Mouse (Mus musculus) erythroblast, embryonic 14.5 days (primary cell): ENCODE data around the gene Dnajc7. TPM values are rescaled to one million over a fixed set of nuclear protein-coding genes. Genes with fewer than 3 reads are reported as not detected.
"Not testable (repeated sequence)": the region's sequence is repeated elsewhere in the genome, so short reads cannot be mapped to it uniquely, and the experiment has no call there.

Experiments used
- H3K27me3 ChIP-seq: 2 replicates; pipeline ENCODE4 v1.6.1; 2012; ENCODE audit warnings: inconsistent platforms; ENCODE audit not compliant: control insufficient read depth
- H3K36me3 ChIP-seq: 2 replicates; pipeline ENCODE4 v1.6.1; 2012; ENCODE audit warnings: mild to moderate bottlenecking, inconsistent platforms; ENCODE audit not compliant: control insufficient read depth
- H3K4me1 ChIP-seq: 2 replicates; pipeline ENCODE4 v1.6.1; 2012; ENCODE audit warnings: inconsistent platforms; ENCODE audit not compliant: control insufficient read depth
- H3K4me3 ChIP-seq: replicated peaks from 2 replicates; pipeline ENCODE3; 2012; ENCODE audit warnings: moderate library complexity, mild to moderate bottlenecking, inconsistent platforms
- H3K9me3 ChIP-seq: 2 replicates; pipeline ENCODE4 v1.6.1; 2012; ENCODE audit warnings: low read length, inconsistent platforms, mixed read lengths; ENCODE audit not compliant: control insufficient read depth
- GATA1 ChIP-seq: IDR thresholded peaks from 2 replicates; pipeline ENCODE4 v1.6.1; 2012; ENCODE audit warnings: low read length, inconsistent platforms, mixed read lengths
- TAL1 ChIP-seq: IDR thresholded peaks from 3 replicates; pipeline ENCODE4 v1.6.1; 2012; ENCODE audit warnings: low read length, inconsistent platforms, mixed read lengths
- polyA plus RNA-seq: library from polyadenylated mRNA; stranded (reverse); fragments of >175 nt; gene quantifications from 2 replicates; pipeline ENCODE4 v1.2.3, GENCODE M21; 2012

Dnajc7 gene
- polyA plus RNA-seq, 1 experiment = 4.0 TPM

- Histone ChIP-seq H3K4me3 (no peak overlapping the region), H3K4me1 (no peaks in the 10 kb centered on the region), H3K9me3 (no peaks in the 10 kb centered on the region), H3K27me3 (no peaks in the 10 kb centered on the region), H3K36me3 (peaks cover 95% of the 10 kb centered on the region)
- no peak for TF ChIP-seq GATA1
- no peak for TF ChIP-seq TAL1
Observed at GRCm38 (mm10) chr11:100592346-100593046, 27.5 kb downstream of the Dnajc7 start.

- H3K4me1 ChIP-seq = no peaks in the 10 kb centered on the region
- no peaks in the 10 kb centered on the region for H3K9me3 ChIP-seq
- H3K27me3 ChIP-seq = no peaks in the 10 kb centered on the region
- H3K36me3 ChIP-seq = peaks cover 97% of the 10 kb centered on the region
- TF ChIP-seq GATA1 (no peak), TAL1 (no peak)
- no peak overlapping the region for H3K4me3 ChIP-seq
Observed at GRCm38 (mm10) chr11:100588462-100588861, 31.5 kb downstream of the Dnajc7 start.

GRCm38 (mm10) chr11:100585148-100585547, 34.8 kb downstream of the Dnajc7 start:
- H3K9me3 ChIP-seq = no peaks in the 10 kb centered on the region
- no peak overlapping the region for H3K4me3 ChIP-seq
- TF ChIP-seq GATA1 (no peak), TAL1 (no peak)
- no peaks in the 10 kb centered on the region; the same call in 1 of the 2 replicates for H3K4me1 ChIP-seq
- H3K27me3 ChIP-seq = no peaks in the 10 kb centered on the region
- H3K36me3 ChIP-seq = peaks cover 98% of the 10 kb centered on the region

- Histone ChIP-seq H3K27me3 (no peaks in the 10 kb centered on the region), H3K36me3 (peaks cover 97% of the 10 kb centered on the region), H3K9me3 (no peaks in the 10 kb centered on the region), H3K4me3 (no peak overlapping the region), H3K4me1 (no peaks in the 10 kb centered on the region; the same call in 1 of the 2 replicates)
- TF ChIP-seq TAL1 (no peak), GATA1 (no peak)
Observed at GRCm38 (mm10) chr11:100584561-100584961, 35.4 kb downstream of the Dnajc7 start.

- peaks cover 97% of the 10 kb centered on the region for H3K36me3 ChIP-seq
Observed at GRCm38 (mm10) chr11:100582836-100583235, 37.1 kb downstream of the Dnajc7 start.

GRCm38 (mm10) chr11:100582413-100582812, 37.6 kb downstream of the Dnajc7 start:
- H3K4me1 ChIP-seq, H3K4me3 ChIP-seq: not testable (repeated sequence)
- peaks cover 92% of the 10 kb centered on the region for H3K36me3 ChIP-seq

More at GRCm38 (mm10) chr11:100582836-100583235, 37.1 kb downstream of the Dnajc7 start:
- Histone ChIP-seq H3K27me3 (no peaks in the 10 kb centered on the region), H3K4me1 (no peaks in the 10 kb centered on the region; the same call in 1 of the 2 replicates), H3K9me3 (no peaks in the 10 kb centered on the region), H3K4me3 (no peak overlapping the region)
- TF ChIP-seq TAL1 (no peak), GATA1 (no peak)

GRCm38 (mm10) chr11:100581756-100582155, 38.2 kb downstream of the Dnajc7 start:
- no peak for TF ChIP-seq GATA1
- TF ChIP-seq TAL1 = no peak
- H3K9me3 ChIP-seq = no peaks in the 10 kb centered on the region
- no peaks in the 10 kb centered on the region for H3K27me3 ChIP-seq
- no peak overlapping the region for H3K4me3 ChIP-seq
- H3K4me1 ChIP-seq = no peaks in the 10 kb centered on the region; the same call in 1 of the 2 replicates
- H3K36me3 ChIP-seq = peaks cover 87% of the 10 kb centered on the region

More at GRCm38 (mm10) chr11:100582413-100582812, 37.6 kb downstream of the Dnajc7 start:
- not testable (repeated sequence) for H3K9me3 ChIP-seq, H3K27me3 ChIP-seq

GRCm38 (mm10) chr11:100580275-100580674, 39.7 kb downstream of the Dnajc7 start:
- H3K9me3 ChIP-seq = no peaks in the 10 kb centered on the region
- TF ChIP-seq GATA1 (no peak), TAL1 (no peak)
- H3K36me3 ChIP-seq = peaks cover 72% of the 10 kb centered on the region
- no peak overlapping the region for H3K4me3 ChIP-seq
- no peaks in the 10 kb centered on the region for H3K27me3 ChIP-seq
- peaks cover 10% of the 10 kb centered on the region for H3K4me1 ChIP-seq

- Histone ChIP-seq H3K4me1 (peaks cover 20% of the 10 kb centered on the region), H3K36me3 (peaks cover 62% of the 10 kb centered on the region)
Observed at GRCm38 (mm10) chr11:100579116-100579799, 40.7 kb downstream of the Dnajc7 start.

More at GRCm38 (mm10) chr11:100579116-100579799, 40.7 kb downstream of the Dnajc7 start:
- H3K4me3 ChIP-seq = no peak overlapping the region
- no peaks in the 10 kb centered on the region for H3K27me3 ChIP-seq
- no peaks in the 10 kb centered on the region for H3K9me3 ChIP-seq
- TF ChIP-seq GATA1 = no peak
- no peak for TF ChIP-seq TAL1
